Mouse (Mus musculus): ENCODE measurements at regions not wholly inside any gene's neighbourhood (a gene's known extent, or its start where the extent isn't known, plus 50 kb on each side); places are given as distances from the start of the nearest gene placed in this dataset.
A peak's percentile ranks its signal among the peaks of the same experiment; 100 is the strongest.

GRCm38 (mm10) chr4:33581766-33582525 lies 271.8 kb downstream of the Rngtt start:
- TF ChIP-seq CTCF (conservative IDR thresholded peaks at IDR 0.05 in 1 of 2, IDR thresholded peaks at IDR 0.05 in 1 of 2; ENCODE audit: low read depth in 2 of 2, low read length in 2 of 2) (no peak), RCOR1 (conservative IDR thresholded peaks at IDR 0.05; ENCODE audit: low read depth, low read length) (no peak), POLR2A (IDR thresholded peaks at IDR 0.05; ENCODE audit: low read depth, low read length) (peak; percentile 36; the same call in 1 of the 2 replicates), MAX (IDR thresholded peaks at IDR 0.05; ENCODE audit: low read length) (no peak), ZNF384 (IDR thresholded peaks at IDR 0.05; ENCODE audit: low read depth, low read length) (no peak), EP300 (IDR thresholded peaks at IDR 0.05; ENCODE audit: low read length) (peak; percentile 77), ZMIZ1 (IDR thresholded peaks at IDR 0.05; ENCODE audit: low read depth, low read length) (no peak), CHD2 (IDR thresholded peaks at IDR 0.05; ENCODE audit: low read length) (no peak), CHD1 (IDR thresholded peaks at IDR 0.05; ENCODE audit: low read depth, low read length) (no peak)
